Mouse (Mus musculus) forebrain, embryonic 12.5 days (tissue): ENCODE data around the gene Sh3rf3. TPM values are rescaled to one million over a fixed set of nuclear protein-coding genes. Genes with fewer than 3 reads are reported as not detected.

Experiments
- ATAC-seq: fragments of 200-750 bp; cut with Nextera tagmentation; 2 replicates; pipeline ENCODE4 v1.8.0; 2017; ENCODE audit warnings: moderate TSS enrichment; ENCODE audit not compliant: low FRiP score
- H3K27ac ChIP-seq: fragments of 300-500 bp; sonication (generic); 2 replicates; pipeline ENCODE4 v1.5.1; 2016; ENCODE audit warnings: mild to moderate bottlenecking
- H3K27me3 ChIP-seq: fragments of 300-500 bp; sonication (generic); 2 replicates; pipeline ENCODE4 v1.6.1; 2016; ENCODE audit warnings: mild to moderate bottlenecking
- H3K36me3 ChIP-seq: fragments of 300-500 bp; sonication (generic); replicated peaks from 2 replicates; pipeline ENCODE4 v1.6.1; 2016; ENCODE audit warnings: mild to moderate bottlenecking
- H3K4me1 ChIP-seq: fragments of 300-500 bp; sonication (generic); 2 replicates; pipeline ENCODE4 v1.6.1; 2016
- H3K4me2 ChIP-seq: fragments of 300-500 bp; sonication (generic); 2 replicates; pipeline ENCODE4 v1.6.1; 2016; ENCODE audit warnings: mild to moderate bottlenecking, moderate library complexity
- H3K4me3 ChIP-seq: fragments of 300-500 bp; sonication (generic); replicated peaks from 2 replicates; pipeline ENCODE4 v1.5.1; 2016; ENCODE audit warnings: mild to moderate bottlenecking
- H3K9ac ChIP-seq: fragments of 300-500 bp; sonication (generic); 2 replicates; pipeline ENCODE4 v1.6.1; 2016; ENCODE audit warnings: mild to moderate bottlenecking
- H3K9me3 ChIP-seq: fragments of 300-500 bp; sonication (generic); 2 replicates; pipeline ENCODE4 v1.6.1; 2016
- WGBS: fragments of 180-500 bp; shearing (Covaris S2); methylation state at CpG from one replicate; pipeline ENCODE4 v1.1.7; 2016; 5-methylcytosine and 5-hydroxymethylcytosine counted together
- polyA plus RNA-seq: library from polyadenylated mRNA; unstranded; fragments of >200 nt; fragmentation: Nextera tagmentation; extraction: Ambion mirVana; gene quantifications from 2 replicates; pipeline ENCODE4 v1.2.1, GENCODE M21; 2016

Gene Sh3rf3
- polyA plus RNA-seq, 1 experiment from 2014 or later: 3.1 TPM

DNA sequence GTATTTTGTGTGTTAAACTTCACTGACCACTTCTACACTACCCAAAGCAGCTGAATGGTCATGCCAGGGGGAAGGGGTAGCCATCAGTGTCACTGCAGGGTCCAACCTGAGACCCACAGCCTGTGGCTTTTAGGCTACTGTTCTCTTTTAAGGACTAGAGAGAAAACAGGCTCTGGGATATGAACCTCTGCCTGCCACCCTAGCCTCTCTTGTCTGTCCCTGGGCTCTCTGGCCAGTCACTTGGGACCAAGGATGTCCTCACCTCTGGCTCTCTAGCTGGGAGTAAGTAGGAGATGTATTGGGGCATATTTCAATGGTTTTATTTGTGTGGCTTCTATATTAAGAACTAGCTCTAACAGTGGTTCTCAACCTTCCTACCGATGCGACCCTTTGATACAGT, 306.7 kb downstream of the Sh3rf3 start:
- Histone ChIP-seq H3K9ac (no peak overlapping the region), H3K4me2 (no peak overlapping the region), H3K4me1 (no peaks in the 10 kb centered on the region), H3K27me3 (no peaks in the 10 kb centered on the region), H3K4me3 (no peak overlapping the region), H3K9me3 (no peaks in the 10 kb centered on the region), H3K27ac (no peak overlapping the region), H3K36me3 (no peaks in the 10 kb centered on the region)
- ATAC-seq: no peak
- WGBS: 97% methylated on average over 2 of the region's 2 CpGs

- ATAC-seq: no peak
- Histone ChIP-seq H3K9me3 (no peaks in the 10 kb centered on the region), H3K36me3 (no peaks in the 10 kb centered on the region), H3K27ac (no peak overlapping the region), H3K4me3 (no peak overlapping the region), H3K4me2 (no peak overlapping the region), H3K9ac (no peak overlapping the region), H3K27me3 (no peaks in the 10 kb centered on the region), H3K4me1 (no peaks in the 10 kb centered on the region)
- 90% methylated on average over 2 of the region's 2 CpGs for WGBS
These were observed 312.3 kb downstream of the Sh3rf3 start for GRCm38 (mm10) chr10:59125497-59125896.

DNA sequence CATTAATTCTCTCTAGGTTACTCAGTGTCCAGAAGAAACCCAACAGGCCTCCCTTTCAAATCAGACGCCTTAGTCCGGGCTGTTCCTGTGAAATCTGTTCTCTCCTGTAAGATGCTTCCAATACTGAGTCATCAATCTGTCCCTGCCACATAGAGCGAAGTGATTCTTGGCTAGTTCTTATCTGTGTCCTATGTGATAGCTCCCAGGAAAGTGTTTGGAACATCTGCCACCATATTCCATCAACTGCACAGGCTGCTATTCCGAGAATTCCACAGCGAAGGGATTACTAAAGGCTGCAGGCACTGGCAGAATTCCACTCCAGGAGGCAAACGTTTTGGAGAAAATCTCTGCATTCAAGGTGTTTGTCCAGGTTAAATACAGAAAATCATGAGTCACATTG, 314.5 kb downstream of the Sh3rf3 start:
- no peaks in the 10 kb centered on the region for H3K36me3 ChIP-seq
- H3K4me1 ChIP-seq: no peaks in the 10 kb centered on the region
- H3K27ac ChIP-seq: no peak overlapping the region
- H3K27me3 ChIP-seq: no peaks in the 10 kb centered on the region; the same call in 1 of the 2 replicates
- H3K9ac ChIP-seq: no peak overlapping the region
- no peak overlapping the region for H3K4me3 ChIP-seq
- H3K4me2 ChIP-seq: no peak overlapping the region
- ATAC-seq: no peak
- 84% methylated on average over 6 of the region's 6 CpGs for WGBS
- no peaks in the 10 kb centered on the region for H3K9me3 ChIP-seq

GRCm38 (mm10) chr10:59131926-59132628, 318.9 kb downstream of the Sh3rf3 start:
- no peak overlapping the region for H3K4me2 ChIP-seq
- no peak overlapping the region for H3K4me3 ChIP-seq
- H3K27me3 ChIP-seq: no peaks in the 10 kb centered on the region; the same call in 1 of the 2 replicates
- no peak overlapping the region for H3K9ac ChIP-seq
- peaks cover 11% of the 10 kb centered on the region for H3K4me1 ChIP-seq
- no peaks in the 10 kb centered on the region for H3K9me3 ChIP-seq
- H3K27ac ChIP-seq: no peak overlapping the region
- ATAC-seq: no peak
- H3K36me3 ChIP-seq: no peaks in the 10 kb centered on the region
- WGBS: 89% methylated on average over 20 of the region's 20 CpGs

- 0 out of 2 replicates have a peak, but pooled peaks have one; percentile 46 for ATAC-seq
These were observed 320.4 kb downstream of the Sh3rf3 start for GRCm38 (mm10) chr10:59133478-59134009.

DNA sequence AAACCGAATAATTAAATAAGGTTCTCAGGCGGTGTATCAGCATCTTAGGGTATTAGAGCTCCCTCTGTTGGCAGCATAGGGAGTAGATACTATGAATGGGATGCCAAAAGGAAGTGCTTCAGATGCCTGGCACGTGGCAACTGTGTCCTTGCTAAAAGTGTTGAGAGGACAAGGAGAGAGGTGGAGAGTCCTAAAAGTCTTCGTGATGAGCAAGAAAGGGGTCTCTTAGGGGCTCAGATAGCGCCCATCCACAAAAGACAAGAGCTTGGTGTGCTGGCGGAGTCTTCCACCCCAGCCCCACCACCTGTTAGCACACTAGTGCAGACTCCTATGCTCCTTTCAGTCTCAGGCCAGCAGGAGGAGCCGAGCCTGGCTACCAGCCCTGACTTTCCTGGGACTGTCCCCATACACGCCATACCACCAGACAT, 336.8 kb downstream of the Sh3rf3 start:
- no peak overlapping the region for H3K4me2 ChIP-seq
- peak; percentile 71 for ATAC-seq
- WGBS: 17% methylated on average over 8 of the region's 8 CpGs
- H3K4me3 ChIP-seq: no peak overlapping the region
- peaks cover 5% of the 10 kb centered on the region; the same call in 1 of the 2 replicates for H3K27me3 ChIP-seq
- H3K9ac ChIP-seq: no peak overlapping the region
- no peaks in the 10 kb centered on the region for H3K36me3 ChIP-seq
- H3K27ac ChIP-seq: no peak overlapping the region
- H3K4me1 ChIP-seq: no peaks in the 10 kb centered on the region
- H3K9me3 ChIP-seq: 0 out of 2 replicates have a peak, but pooled peaks cover 4% of the 10 kb centered on the region

More at GRCm38 (mm10) chr10:59133478-59134009, 320.4 kb downstream of the Sh3rf3 start:
- no peak overlapping the region for H3K9ac ChIP-seq
- H3K9me3 ChIP-seq: no peaks in the 10 kb centered on the region
- no peak overlapping the region for H3K4me3 ChIP-seq
- no peak overlapping the region for H3K27ac ChIP-seq
- H3K27me3 ChIP-seq: no peaks in the 10 kb centered on the region; the same call in 1 of the 2 replicates
- H3K4me1 ChIP-seq: peaks cover 11% of the 10 kb centered on the region
- no peak overlapping the region for H3K4me2 ChIP-seq
- WGBS: 35% methylated on average over 8 of the region's 8 CpGs
- no peaks in the 10 kb centered on the region for H3K36me3 ChIP-seq

- H3K27ac ChIP-seq: no peak overlapping the region
- no peak overlapping the region for H3K4me3 ChIP-seq
- H3K9me3 ChIP-seq: 0 out of 2 replicates have a peak, but pooled peaks cover 4% of the 10 kb centered on the region
- H3K36me3 ChIP-seq: no peaks in the 10 kb centered on the region
- ATAC-seq: no peak
- H3K4me2 ChIP-seq: no peak overlapping the region
- H3K27me3 ChIP-seq: peaks cover 5% of the 10 kb centered on the region; the same call in 1 of the 2 replicates
- 93% methylated on average over 10 of the region's 10 CpGs for WGBS
- no peaks in the 10 kb centered on the region for H3K4me1 ChIP-seq
- no peak overlapping the region for H3K9ac ChIP-seq
These were observed 337.9 kb downstream of the Sh3rf3 start for GRCm38 (mm10) chr10:59150938-59151657.

GRCm38 (mm10) chr10:59152544-59153081, 339.5 kb downstream of the Sh3rf3 start:
- Histone ChIP-seq H3K4me3 (no peak overlapping the region), H3K27me3 (peaks cover 5% of the 10 kb centered on the region; the same call in 1 of the 2 replicates), H3K9ac (no peak overlapping the region), H3K36me3 (no peaks in the 10 kb centered on the region; the same call in 1 of the 2 replicates), H3K4me1 (no peaks in the 10 kb centered on the region), H3K4me2 (no peak overlapping the region), H3K9me3 (0 out of 2 replicates have a peak, but pooled peaks cover 4% of the 10 kb centered on the region), H3K27ac (no peak overlapping the region)
- ATAC-seq: no peak
- WGBS: 80% methylated on average over 5 of the region's 5 CpGs

GRCm38 (mm10) chr10:59158627-59159026, 345.5 kb downstream of the Sh3rf3 start:
- no peak overlapping the region for H3K9ac ChIP-seq
- no peak overlapping the region for H3K27ac ChIP-seq
- no peaks in the 10 kb centered on the region for H3K27me3 ChIP-seq
- no peaks in the 10 kb centered on the region; the same call in 1 of the 2 replicates for H3K36me3 ChIP-seq
- H3K4me1 ChIP-seq: no peaks in the 10 kb centered on the region
- no peak for ATAC-seq
- H3K9me3 ChIP-seq: no peaks in the 10 kb centered on the region
- 72% methylated on average over 3 of the region's 3 CpGs for WGBS
- no peak overlapping the region for H3K4me3 ChIP-seq
- H3K4me2 ChIP-seq: no peak overlapping the region

- Histone ChIP-seq H3K4me3 (no peak overlapping the region), H3K4me1 (no peaks in the 10 kb centered on the region), H3K9me3 (no peaks in the 10 kb centered on the region), H3K4me2 (no peak overlapping the region), H3K36me3 (peaks cover 5% of the 10 kb centered on the region), H3K9ac (no peak overlapping the region), H3K27ac (no peak overlapping the region; the same call in 1 of the 2 replicates), H3K27me3 (no peaks in the 10 kb centered on the region)
- 68% methylated on average over 4 of the region's 4 CpGs for WGBS
- ATAC-seq: no peak
These were observed 349.2 kb downstream of the Sh3rf3 start for GRCm38 (mm10) chr10:59162185-59162897.

- no peak overlapping the region for H3K4me2 ChIP-seq
- peaks cover 8% of the 10 kb centered on the region for H3K36me3 ChIP-seq
- H3K4me3 ChIP-seq: no peak overlapping the region
- H3K27me3 ChIP-seq: no peaks in the 10 kb centered on the region
- ATAC-seq: no peak
- no peak overlapping the region for H3K9ac ChIP-seq
- H3K4me1 ChIP-seq: no peaks in the 10 kb centered on the region
- WGBS: 76% methylated on average over 14 of the region's 14 CpGs
- H3K9me3 ChIP-seq: no peaks in the 10 kb centered on the region
- H3K27ac ChIP-seq: no peak overlapping the region
These were observed 353.2 kb downstream of the Sh3rf3 start for GRCm38 (mm10) chr10:59166104-59166944.
